Mouse (Mus musculus): ENCODE measurements around the gene Emcn. TPM values are rescaled to one million over a fixed set of nuclear protein-coding genes. Genes with fewer than 3 reads are reported as not detected.
A peak's percentile ranks its signal among the peaks of the same experiment; 100 is the strongest.

Emcn gene
- total RNA-seq, 4 experiments from 2014 or later, result 8.8 to 13.2 (median 10.1) TPM

DNA sequence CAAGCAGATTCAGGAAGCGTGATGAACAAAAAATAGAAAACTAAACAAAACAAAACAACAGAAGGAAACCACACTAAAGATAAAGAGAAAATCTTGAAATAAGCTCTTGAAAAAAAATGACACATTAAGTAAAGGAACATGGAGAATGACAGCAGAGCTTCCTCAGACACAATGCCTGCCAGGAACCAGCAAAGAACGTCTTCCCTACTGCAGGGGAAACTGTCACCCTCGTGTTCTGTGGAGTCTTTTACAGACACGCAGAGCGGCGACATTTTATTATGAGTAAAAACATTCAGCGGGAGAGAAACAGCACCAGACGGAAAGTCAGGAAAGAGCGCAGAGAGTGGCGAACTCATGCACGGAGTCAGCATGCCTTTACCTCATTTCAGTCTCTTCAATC, 54.7 kb downstream of the Emcn start:
- no peak for DNase-seq (ENCODE audit: low spot score in 2 of 2)

DNA sequence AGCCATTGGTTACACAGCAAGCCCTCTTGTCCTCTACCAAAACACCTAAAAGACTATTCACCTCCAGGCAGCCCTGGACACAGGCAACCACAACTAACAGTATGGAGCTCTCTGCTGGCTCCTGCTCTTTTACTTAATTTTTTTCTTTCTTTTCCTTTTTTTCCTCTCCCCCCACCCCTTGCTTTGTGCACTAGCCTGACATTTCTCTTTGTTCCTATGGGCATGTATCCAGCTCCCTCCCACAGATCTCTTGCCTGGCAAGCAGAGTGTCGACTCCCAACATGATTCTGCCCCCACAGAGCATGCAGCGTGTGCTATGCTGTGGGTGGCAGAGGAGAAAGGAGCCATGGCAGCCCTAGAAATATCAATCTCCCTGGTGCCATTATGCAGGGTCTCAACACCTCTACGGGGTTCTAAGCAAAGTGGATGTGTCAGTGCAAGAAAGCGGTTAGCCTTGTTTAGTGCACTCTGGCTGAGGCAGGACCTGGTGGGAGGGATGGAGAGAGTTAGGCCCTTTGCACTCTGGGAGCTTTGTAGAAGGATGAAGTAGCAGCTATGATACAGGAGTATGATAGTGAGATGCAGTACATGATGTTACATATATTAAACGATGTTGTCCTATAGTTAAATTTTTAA, 74.7 kb downstream of the Emcn start:
- DNase-seq (ENCODE audit: low spot score in 2 of 2), result peak; percentile 18 to 84

DNA sequence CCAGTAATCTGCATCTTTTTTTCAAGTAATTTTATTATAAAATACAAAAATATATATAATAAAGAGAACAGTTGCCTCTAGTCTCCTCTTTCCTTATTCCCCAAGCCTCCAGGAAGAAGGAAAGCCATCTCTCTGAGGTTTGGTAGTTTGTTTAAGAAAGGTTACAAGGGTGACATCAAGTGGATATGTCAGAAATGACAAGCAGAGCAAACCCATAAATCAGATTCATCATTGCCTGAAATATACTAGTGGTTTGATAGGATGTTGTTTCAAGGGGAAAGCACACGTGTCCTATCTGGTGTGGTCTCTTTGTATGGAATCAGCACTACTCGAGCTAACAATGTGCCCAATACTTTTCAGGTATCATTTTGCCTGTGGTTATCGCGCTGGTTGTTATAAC, 77.8 kb downstream of the Emcn start:
- DNase-seq (ENCODE audit: low spot score in 2 of 2), result no peak

DNA sequence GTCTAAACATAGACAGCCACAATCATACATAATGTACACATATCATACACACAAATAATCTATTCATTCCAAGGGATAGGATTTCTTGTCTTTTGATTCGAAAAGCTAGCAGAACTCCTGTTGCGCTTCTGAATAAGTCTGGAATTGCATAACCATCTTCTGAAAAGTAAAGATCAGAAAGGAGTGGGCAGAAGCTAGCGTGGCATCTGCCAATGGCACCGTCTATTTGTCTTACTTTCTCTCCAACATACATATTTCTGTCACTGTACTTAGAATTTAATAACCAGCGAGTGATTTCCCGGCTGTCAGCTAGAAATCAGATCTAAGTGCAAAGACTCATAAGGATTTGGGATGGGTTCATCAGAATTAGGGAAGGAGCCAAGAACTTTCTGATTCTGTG, 88.6 kb downstream of the Emcn start:
- no peak for DNase-seq (ENCODE audit: low spot score in 2 of 2)

DNA sequence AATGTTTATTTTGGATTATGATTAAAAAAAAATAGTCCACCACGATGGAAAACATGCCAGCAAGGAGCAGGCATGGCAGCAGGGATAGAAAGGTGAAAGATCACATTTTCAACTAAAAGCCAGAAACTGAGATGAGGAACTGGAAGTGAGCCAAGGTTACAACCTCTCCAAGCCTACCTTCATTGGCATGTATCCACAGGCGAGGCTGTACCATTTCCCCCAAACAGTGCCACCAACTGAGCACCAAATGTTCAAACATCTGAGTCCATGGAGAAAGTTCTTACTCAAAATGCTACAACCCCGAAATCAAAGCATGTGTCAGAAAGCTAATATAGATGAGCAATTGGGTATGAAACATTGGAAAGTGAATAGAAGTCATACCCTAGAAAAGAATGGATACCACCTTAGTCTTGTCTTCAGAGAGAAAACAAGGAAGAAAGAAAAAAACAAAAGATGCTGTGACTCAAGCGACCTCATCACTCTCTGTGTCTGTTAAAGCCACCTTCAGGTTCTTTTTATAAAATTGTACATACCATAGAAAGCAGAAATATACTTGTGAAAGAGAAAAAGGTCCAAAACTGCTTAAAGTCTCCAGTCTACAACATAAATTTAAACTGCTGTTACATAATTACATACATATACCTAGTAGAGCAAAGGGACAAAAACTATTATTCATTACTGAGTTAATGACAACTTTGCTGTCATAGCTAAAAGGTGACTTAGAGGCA, 124.2 kb downstream of the Emcn start:
- no peak for DNase-seq (ENCODE audit: low spot score in 2 of 2)

DNA sequence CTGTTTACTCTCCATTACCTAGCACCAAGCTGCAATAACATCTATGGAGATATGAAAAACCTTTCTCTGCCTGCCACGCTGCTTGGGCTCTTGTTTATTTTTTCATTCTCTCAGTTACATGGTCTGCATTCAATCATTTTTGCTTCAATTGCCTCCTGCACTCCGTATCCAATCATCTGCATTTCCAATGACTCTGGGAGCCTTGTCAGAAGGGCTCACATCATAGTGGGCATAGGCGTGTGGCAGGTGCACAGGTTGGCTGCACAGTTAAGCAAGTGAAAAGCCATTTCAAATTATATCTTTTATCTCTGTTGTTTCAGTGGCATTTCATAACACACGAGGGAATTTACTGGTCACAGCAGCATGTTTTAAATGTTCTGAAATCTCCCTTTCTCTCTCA, 125.1 kb downstream of the Emcn start:
- no peak for DNase-seq (ENCODE audit: low spot score in 2 of 2)

DNA sequence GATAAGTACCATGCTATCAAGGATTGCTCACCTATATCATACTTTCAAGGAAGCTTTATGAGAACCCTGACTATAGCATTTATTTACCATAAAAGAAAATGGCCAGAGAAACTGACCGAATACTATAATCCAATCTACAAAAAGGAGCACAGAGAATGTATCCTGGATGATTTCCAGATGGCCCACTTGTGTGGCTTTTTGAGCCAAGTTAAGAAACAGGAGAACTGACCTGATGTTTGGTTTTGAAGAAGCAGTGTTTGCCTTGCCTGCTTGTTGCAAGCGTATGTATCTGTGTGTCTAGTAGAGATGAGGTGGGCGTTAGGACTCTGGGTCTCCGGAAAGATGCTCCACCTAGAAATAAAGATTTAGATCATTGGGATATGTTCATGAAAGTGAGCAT, 125.9 kb downstream of the Emcn start:
- no peak for DNase-seq (ENCODE audit: low spot score in 2 of 2)

DNA sequence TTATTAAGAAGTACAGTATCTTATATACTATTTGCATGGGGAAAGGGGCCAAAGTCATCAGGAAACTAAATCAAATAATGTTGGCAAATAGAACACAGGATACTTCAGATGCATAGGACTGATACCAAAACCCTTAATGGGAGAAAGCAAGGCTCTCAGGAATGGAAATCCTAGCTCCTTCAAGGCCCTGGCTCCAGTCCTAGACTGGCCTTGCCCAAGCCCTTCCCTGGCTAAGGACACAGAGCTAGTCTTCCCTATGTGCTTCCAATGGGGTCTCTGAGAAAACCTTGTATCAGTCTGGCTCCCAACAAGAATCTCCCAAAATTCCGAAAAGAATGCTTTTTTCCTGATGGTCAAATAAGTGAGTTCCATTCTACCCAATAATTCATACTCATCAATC, 126.5 kb downstream of the Emcn start:
- DNase-seq (ENCODE audit: low spot score in 2 of 2), result no peak

DNA sequence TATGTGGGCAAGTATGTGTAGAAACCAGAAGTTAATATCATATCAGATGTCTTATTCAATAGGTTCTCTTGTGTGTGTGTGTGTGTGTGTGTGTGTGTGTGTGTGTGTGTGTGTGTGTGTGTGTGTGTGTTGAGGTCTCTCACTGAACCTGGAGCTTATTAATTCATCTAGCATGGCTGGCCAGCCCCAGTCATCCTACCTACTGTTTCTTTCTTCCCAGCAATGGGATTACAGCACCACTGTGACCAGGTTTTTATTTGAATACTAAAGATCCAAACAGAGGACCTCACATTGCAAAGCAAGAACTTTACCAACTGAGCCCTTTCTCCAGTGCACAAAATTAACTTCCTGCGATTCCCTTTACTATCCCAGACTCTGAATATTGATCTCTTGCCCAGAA, 131.3 kb downstream of the Emcn start:
- no peak for DNase-seq (ENCODE audit: low spot score in 2 of 2)

DNA sequence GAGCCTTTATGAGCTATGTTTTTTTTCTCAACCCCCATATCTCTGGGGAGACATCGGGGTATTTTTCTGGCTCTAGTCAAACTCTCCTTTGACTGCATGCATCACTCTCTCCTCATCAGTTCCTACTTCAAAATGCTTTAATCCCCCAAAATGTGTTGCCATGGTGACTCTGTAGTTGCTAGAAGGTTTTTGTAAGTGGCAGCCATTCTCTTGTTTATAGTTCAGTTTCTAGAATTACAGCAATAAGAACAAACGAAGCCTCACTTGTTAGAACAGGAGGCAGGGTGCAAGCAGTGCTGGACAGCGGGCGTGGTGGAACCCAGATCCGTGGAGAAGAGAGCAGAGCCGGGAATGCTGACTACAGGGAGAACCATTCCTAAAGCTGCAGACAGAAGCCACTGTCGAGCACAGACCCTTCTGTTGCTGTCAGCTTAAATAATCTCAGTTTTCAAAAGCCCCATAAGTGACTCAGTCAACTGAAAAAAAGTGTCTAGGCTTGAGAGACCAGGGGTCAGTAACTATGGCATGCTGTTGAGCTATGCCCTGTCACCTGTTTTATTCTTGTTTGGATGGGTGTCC, 139.0 kb downstream of the Emcn start:
- no peak for DNase-seq (ENCODE audit: low spot score in 2 of 2)

DNA sequence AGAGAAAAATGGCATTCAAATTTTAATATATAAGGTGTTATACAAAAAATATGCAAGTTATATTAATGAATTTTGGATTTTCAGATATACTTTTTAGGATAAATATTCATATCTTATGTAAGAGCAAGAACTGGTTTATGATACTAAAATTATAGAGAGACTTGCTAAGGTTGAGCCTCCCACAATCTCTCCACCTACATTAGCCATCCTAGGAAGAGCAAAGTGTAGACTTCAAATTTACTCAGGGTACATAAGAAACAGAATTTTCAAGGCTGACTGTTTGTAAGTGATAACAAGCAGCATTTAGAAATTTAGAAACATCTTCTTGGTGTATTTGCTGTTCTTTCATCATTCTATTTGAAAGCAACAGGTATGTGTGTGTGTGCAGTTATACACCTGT, 140.3 kb downstream of the Emcn start:
- no peak for DNase-seq (ENCODE audit: low spot score in 2 of 2)

Data from left cerebral cortex, adult 8-10 months (tissue).